Mouse (Mus musculus): ENCODE measurements around the gene Heg1.

The Heg1 gene

DNA sequence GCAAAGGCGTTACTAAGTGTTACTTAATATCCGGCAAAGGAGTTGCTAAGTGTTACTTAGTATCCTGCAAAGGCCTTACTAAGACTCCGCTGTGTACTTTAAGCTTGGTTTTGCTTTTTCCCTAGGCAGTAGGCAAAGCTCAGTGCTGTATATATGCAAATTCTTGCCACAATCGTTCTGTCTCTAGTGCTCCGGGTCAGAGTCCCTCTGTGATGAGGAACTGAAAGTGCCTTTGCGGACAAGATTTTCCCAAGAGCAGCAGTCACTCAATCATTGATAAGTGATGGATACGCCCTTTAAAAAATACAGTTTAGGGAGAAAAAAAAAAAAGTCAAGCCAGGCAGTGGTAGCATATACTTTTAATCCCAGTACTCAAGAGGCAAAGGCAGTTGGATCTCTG is 61.3 kb downstream of the Heg1 start:
- no peak for DNase-seq (ENCODE audit: low spot score)

DNA sequence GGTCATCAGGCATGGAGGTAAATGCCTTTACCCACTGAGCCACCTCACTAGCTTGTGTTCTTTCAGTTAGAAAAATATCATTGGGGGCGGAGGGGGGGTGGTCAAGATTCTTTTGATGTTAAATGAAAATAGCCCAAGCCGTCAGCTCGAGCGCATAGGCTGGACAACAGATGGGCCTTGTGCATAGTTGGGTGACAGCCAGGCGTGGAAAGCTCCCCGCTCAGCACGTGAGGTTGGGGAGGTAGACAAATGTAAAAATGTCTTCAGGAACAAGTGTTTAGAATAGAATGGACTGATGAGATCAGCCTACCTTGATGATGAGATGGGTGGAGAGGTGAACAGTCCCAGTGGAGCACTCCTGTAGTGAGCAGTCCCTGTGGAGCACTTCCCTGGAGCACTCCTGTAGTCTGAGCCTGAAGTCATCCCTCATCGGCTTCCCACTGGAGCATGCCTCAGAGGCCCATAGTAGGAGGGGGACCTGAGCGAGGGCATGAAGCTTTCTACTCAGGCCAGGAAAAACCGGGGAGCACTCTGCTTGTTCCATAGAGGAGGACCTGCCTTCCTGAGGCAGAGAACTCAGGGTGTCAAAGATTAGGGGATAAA is 62.0 kb downstream of the Heg1 start:
- no peak for DNase-seq (ENCODE audit: low spot score)

DNA sequence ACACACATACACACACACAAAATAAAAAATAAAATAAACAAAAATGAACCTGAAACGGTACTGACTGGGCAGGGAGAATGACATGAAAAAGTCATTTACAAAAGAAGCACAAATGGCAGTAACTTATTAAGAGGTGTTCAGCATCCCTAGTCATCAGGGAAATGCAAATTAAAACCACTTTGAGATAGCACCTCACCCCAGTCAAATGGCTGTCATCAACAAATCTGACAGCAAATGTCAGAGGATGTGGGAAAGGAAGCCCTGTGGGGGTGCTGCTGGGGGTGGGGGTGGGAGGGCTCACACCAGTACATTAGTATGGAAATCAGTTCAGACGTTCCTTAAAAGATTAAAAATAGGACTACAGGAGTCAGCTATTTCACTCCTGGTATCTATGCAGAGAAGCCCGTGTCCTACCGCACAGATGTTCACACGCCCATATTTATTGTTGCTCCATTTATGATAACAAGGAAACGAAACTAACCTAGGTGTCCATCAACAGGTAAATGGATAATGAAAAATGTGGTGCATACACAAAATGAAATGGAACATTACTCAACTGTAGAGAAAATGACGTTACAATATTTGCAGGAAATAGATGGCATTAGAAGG is 63.3 kb downstream of the Heg1 start:
- no peak for DNase-seq (ENCODE audit: low spot score)

DNA sequence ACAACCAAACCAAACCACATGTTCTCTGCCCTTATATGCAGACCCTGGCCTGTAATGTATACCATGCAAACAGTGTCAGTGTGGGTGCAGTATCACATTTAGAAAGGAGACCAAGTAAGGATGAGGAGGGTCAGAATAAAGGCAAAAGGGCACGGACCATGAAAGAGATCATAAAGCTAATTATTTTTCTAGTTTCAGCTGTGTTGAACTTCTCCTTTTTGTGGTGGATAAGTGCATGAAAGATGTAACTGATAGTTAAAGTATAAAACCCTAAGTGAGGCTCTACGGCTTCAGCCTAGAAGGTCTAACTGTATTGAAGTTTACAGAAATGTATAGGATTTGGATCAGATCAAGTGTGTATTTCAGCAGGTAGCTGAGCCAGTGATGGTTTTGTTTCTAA is 63.8 kb downstream of the Heg1 start:
- DNase-seq (ENCODE audit: low spot score), result no peak

DNA sequence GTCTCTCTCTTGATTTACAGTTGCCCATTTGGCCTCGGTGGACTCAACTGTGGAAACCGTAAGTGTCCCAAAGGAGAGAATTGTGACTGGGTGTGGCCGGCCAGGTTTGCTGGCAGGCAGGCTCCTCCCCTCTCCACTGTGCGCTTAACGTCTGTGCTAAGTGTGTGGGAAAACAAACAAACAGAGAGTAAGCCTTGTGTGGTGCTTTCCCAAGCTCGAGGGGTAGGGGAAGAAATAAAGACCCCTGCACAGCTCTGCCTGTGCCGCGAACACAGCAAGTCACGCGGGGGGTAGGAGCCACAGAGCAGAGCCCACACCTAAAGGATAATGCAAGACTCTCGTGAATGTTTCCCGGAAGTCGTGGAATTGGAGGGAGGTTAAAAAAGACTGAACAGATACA is 67.0 kb downstream of the Heg1 start:
- DNase-seq (ENCODE audit: low spot score), result no peak

DNA sequence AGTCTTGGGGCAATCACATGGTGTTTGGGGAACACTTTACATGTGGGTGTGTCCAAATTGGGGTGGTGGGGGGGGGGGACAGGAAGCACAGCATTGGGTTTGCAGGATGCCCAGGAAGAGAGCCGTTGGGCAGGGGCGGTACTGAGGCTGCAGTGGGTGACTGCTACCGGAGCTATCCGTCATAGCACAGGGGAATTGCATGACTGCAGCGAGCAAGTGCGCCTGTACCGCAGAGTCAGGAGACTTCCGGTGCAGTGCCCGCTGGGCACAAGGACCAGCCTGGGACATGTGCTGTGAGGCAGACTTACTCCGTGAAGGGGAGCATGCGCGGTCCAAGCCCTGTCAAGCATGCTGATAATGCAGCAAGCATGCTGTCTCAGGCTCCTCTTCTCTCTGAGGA is 67.4 kb downstream of the Heg1 start:
- DNase-seq (ENCODE audit: low spot score), result no peak

DNA sequence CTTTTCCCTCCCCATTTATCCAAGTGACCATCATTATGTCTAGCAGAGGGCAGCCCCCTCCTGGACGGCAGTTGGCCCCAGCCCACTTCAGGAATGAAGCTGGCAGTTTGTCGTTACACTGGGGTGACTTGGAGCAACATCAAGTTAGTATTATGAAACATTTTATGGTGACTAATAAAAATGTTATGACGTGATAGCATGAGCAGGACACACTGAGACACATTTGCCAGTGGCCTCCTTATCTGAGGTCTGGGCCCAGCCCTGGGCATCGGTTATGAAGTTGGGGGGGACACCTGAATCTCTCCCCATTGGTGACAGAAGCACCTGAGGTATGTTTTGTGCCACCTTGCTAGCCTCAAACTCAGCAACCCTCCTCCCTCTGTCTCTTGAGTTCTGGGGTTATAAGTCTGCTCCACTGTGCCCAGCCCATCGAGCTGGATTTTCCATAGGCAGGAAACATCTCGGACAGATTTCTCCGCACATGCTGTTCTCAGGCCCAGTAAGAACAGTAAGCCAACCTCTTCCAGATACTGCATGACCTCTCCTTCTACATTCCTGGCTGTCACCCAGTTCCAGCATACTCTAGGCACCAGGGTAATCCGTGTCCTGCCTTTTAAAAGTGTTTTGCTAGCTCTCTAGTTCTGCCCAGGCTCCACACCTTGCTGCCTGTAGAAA is 68.9 kb downstream of the Heg1 start:
- no peak for DNase-seq (ENCODE audit: low spot score)

DNA sequence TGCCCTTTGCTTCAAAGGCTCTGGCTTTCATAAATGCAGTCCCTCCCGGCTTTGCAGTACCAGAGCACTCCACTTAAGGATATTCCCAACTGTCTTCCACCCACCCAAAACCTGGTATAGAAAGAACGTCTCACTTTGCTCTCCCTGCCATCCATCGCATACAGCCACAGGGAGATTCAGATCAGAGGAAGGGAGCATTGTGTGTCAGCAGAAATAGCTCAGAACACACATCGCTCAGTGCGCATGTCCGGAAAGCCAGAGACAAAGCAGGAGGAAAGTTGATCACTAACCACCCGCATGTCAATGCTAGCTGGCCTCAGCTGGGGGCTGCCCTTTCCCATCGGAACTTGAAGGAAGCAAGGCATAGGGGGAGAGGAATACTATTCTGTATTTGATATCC is 71.1 kb downstream of the Heg1 start:
- no peak for DNase-seq (ENCODE audit: low spot score)

DNA sequence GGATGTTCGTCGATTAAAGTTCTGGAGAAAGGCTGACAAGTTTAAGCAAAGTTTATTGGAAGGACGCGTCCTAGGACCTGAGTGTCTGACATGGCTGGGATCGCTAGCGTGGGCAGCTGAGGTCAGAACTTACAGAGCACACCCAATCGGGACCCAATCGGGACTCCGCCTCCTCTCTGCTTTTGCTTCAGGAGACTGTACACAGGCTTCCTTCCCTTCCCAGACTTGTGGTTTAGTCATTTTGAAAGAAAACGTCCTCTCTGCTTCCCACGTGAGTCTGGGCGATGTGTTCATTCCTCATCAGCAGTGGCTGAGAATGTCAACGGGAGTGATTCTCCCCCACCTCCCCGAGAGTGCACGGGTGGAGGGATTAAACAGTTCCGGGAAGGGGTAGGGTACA is 71.8 kb downstream of the Heg1 start:
- DNase-seq (ENCODE audit: low spot score), result no peak

DNA sequence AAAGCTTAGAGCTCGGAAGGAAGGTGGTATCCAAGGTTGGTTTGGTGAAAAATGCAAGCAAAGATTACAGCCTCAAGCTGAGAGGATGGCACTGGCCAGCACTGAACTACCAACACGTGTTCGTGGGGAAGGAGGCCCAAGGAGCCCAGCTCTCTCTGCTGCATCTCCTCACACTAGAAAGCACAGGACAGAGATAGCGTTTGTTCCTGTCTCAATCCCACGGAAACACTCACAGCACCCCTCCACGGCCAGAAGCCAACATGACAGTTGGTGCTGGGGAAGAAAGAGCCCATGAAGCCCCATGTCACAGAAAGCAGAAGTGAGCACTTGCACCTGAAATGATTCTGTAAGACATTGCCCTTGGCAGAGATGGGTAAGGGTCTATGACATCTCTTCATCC is 72.2 kb downstream of the Heg1 start:
- DNase-seq (ENCODE audit: low spot score), result no peak

DNA sequence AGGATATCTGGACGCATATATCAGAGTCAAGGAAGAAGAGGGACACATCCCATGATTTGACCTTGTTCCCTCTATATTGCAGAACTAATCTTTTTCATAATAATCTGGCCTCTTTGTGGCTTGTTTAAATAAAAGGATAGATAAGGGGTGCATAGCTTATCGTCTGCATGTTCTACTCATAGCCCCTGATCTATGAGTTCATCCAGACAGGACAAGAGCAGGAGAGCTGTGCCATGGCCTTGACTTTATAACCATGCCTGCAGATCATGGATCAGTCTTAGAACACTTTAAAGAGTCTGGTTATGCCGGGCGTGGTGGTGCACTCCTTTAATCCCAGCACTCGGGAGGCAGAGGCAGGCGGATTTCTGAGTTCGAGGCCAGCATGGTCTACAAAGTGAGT is 75.0 kb downstream of the Heg1 start:
- DNase-seq (ENCODE audit: low spot score), result no peak

DNA sequence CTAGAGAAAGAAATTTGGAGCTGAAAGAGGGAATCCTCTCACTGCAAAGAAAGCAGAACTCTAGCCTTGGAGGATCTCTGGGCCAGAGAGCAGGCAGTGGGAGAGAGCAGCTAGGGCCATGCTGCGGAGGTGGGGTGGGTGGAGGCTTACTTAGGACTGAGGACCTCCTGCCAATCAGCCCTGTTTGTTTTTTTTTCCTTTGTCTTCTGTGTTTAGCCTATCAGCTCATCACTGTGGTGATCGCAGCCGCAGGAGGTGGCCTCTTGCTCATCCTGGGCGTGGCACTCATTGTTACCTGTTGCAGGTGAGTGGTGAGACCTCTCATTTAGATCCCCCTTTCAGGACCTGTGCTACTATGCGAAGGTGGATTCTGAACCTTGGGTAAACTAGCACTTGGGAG is 76.4 kb downstream of the Heg1 start:
- no peak for DNase-seq (ENCODE audit: low spot score)

DNA sequence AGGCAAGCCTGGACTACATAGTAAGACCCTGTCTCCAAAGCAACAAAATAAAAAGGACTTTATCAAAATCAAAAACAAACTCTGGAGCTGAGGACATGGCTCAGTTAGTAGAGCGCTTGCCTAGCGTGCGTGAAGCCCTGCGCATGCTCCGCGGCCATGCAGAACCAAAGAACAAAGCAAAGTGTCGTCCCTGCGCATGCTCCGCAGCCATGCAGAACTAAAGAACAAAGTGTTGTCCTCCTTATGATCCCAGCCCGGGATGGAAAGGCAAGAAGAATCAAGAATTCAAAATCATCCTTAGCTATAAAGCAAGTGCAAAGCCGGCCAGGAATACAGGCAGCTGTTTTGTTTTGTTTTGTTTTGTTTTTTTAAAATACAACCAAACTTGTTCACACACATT is 76.8 kb downstream of the Heg1 start:
- no peak for DNase-seq (ENCODE audit: low spot score)

DNA sequence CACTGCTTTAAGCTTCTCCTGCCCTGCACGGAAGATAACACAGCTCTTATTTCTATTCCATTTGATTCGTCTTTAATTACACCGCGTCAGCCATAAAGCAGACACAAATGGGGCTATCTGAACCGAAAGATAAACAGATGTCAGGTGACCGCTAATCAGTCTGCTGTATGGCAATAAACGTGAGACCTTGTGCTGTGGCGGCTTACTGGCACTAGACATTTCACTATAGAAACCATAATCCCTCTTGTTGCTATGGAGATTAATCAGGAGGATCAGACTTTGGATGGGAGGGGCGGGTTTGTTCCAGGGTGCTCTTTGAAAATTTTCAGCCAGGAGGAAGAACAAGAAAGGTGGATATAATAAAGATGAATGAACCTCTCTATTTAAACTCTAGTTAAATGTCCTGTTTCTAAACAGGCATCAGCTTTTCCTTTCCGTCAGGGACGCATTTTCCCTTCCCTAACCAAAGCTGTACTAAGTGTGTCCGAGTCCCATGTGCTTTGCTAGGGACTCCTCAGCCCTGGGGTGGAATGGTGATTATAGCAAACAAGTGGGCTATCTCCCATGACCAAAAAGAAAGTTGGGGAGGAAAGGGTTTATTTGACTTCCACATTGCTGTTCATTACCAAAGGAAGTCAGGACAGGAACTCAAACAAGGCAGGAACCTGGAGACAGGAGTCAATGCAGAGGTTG is 80.5 kb downstream of the Heg1 start:
- peak; percentile 65 for DNase-seq (ENCODE audit: low spot score)

DNA sequence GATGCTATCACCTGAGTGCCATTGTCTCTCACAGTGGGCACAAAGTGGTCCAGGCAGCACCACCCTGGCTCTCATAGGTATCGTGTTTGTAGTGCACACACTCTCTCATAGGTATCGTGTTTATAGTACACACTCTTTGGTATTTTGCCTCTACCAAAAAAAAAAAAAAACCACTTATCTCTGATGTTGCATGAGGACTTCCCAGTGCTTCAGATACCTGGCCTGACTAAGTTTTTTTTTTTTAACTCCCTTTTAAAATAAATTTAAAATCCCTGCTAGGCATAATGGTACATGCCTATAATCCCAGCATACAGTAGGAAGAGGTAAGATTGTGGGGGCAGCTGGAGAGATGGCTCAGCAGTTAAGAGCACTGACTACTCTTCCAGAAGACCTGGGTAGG is 81.3 kb downstream of the Heg1 start:
- DNase-seq (ENCODE audit: low spot score), result no peak

DNA sequence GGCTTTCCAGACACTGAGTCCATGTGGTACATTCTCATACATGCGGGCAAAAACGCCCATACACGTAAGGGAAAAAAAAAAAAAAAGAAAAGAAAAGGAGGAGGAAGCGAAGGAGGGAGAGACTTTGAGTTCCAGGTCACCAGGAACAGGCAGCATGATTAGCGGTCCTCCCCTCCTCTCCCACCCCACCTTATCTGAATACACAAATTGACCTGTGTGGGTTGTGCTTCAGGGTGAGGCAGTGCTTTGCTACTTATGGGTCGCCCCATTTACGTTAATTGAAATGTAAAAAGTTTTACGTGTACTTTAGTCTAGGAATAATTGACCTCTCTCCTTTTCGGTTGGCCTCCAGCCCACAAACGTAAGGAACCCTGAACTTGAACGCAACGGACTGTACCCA is 82.1 kb downstream of the Heg1 start:
- no peak for DNase-seq (ENCODE audit: low spot score)

DNA sequence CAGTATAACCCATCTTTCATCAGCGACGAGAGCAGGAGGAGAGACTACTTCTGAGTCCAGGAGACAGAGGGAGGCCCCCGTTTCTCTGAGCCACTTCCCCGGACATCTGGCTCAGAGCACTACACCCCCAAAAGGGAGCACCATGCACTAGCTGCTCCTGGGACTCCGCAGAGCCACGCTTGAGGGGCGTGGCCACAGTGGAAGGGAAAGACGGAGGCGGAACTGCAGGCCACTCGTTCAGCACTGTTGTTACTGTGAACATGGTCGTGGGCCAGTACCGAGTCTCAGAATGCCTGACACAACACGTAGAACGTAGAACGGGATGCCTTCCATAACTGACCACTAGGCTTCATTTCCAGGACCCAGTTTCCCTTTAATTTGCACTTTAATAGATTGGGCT is 82.6 kb downstream of the Heg1 start:
- DNase-seq (ENCODE audit: low spot score), result no peak

DNA sequence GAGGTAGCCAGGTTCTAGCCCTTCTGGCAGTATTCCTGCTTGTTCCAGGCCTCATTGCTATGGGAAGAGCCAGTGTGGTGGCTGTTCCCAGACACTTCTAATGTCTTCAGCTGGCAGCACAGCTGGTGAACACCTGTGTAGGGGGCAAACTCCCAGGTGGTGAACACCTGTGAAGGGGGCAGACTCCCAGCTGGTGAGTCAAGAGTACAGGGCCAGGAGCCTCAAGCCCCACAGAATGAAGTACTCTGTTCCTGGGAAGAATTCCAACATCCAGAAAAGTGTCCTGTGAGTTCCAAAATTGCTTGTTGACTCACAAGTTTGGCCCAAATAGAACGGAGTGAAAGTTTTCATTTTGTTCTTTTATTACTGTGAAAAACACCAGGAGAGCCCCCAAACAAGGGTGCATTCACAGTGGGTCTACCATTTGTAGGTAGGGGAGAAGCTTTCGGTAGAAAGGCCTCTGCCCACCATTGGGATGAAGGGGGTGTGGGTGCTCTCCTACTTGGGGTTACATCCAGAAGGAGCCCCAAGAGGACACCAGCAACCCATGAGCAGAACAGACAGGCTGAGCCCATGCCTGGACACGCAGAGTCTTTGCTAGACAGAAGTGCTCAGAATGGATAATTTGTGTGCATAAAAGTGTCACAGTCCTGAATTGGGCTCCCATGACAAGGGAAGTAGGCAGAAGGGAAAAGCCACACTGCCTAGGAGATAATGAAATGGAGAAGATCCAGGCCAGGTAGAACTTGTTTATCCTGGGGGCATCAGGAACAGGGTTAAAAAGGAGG is 84.5 kb downstream of the Heg1 start:
- DNase-seq (ENCODE audit: low spot score), result no peak

DNA sequence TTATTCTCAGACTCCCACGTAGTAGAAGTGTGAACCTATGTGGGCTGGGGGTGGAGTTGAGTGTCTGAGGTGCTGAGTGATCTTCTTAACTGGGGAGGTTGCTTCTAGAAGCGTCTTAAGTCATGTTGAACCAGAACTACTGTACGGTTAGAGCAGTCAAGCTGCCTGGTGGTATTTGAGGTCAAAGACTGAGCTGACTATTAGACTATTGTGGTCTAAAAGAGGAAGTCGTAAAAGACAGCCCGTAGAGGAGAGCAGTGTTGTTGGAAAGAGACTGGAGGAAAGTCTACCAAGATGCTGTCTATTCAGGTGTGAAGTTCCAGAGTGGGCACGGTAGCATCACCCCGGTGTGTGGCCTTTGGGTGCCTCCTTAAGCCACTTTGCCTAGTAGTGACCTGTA is 85.7 kb downstream of the Heg1 start:
- no peak for DNase-seq (ENCODE audit: low spot score)

DNA sequence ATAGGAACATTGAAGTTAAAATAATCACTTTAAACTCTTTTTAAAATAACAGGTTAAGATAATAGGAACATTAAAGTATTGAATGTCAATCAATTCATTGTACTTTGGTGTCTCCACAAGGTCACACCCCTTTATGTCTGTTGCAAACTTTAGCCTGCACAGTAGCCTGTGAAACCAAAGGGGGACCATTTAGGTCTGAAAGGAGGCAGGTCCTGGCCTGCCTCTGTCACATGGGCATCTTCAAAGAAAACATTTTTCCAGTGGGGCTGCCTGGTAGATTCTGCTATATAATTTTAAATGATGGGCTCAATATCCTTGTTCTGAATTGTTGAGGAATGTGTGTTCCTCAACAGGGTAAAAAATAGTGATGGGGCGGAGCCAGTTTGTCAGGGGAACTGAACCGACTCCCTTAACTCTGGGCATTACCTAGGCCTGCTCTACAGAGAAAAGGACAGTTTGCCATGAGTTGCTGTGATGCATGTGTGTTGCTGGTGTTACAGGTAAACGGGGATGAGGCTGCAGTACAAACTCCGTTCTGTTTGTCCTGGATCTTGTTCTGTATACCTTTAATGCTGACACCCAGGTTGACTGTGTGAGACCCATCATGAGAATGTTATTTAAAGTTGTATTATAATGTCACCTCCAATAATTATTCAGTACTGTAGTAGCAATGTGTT is 86.7 kb downstream of the Heg1 start:
- DNase-seq (ENCODE audit: low spot score), result no peak

DNA sequence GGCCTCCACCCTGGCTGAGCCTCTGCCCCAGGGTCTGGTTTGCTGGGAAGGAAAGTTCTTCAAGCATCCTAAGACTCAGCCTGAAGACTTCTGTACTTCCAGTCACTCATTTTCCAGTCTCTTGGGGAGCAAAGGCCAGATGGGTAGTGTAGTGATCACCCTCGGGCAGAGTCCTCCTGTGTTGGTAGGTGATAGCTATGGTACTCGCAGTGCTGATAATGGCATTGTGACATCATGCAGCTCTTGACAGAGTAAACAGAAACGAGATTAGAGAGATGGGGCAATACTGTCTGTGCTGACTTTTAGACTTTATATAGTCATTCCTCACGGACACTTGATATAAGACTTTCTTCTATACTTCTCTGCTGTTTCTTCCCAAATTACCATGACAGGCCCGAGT is 88.6 kb downstream of the Heg1 start:
- DNase-seq (ENCODE audit: low spot score), result no peak

DNA sequence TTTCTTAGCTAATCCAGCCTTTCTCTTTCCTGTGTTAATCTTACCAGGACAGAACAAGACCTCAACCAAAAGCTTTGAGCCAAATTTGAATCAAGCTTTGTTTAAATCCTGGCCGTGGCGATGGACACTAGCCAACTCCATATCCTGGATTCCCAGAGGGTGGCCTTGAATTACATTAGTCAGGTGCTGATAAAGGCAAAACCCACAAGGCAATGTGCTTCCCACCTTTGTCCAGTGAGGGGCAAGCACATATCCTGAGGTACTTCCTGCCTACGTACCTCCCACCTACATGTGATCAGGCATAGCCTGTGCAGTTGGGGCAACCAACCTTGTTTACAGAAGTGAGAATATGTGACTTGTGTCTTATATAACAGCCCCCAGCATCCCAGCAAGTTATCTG is 90.8 kb downstream of the Heg1 start:
- no peak for DNase-seq (ENCODE audit: low spot score)
